Mouse (Mus musculus) layer of hippocampus, adult 11-12 months (tissue): ENCODE data around the gene Supt6.
"Not testable (repeated sequence)": the region's sequence is repeated elsewhere in the genome, so short reads cannot be mapped to it uniquely, and the experiment has no call there.

Experiments
- DNase-seq: peaks from one replicate; pipeline ENCODE4 v3.0.0; 2022; ENCODE audit warnings: low spot score

Gene Supt6

DNA sequence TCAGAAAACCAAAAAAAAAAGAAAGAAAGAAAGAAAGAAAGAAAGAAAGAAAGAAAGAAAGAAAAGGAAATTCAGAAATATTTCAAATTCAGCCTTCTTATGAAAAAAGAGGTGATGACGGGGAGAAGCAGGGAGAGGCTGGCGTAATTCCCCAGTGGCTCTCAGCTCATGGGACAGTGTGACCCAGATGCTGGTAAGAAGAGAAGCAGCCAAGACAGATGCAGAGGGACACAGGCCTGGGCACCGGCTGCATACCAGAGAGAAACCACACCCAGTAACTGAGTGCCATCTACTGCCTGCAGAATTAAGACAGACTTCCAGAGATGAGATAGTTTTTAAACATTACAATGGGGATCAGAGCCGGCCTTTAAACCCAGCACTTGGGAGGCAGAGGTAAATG lies 22.2 kb downstream of the Supt6 start:
- DNase-seq = no peak

DNA sequence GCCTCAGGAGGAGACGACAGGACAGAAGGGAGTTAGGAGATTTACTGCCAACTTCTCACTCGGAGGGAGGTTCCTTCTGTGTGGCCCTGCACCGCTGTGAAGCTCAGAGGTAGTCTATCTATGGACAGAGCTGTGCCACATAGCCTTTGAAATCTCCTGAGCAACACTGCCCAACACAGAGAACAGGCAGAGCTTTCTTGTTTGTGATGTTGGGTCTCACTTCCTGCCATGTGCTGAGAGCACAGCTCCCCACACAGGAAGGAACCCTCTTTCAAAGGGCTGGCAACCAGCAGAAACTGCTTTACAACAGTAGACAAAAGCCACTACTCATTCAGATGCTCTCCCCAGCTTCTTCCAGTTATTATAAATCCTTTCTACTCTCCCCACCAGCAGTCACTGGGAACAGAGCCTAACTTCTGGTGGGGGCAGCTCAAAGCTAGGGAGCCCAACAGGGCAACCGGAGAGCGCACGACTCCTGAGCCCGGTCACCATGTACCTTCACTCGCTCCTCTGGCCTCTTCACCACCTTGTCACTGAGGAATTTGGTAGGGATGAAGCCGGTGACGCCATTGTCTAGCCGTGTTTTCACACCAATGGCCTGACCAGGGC lies 30.0 kb downstream of the Supt6 start:
- DNase-seq = no peak

DNA sequence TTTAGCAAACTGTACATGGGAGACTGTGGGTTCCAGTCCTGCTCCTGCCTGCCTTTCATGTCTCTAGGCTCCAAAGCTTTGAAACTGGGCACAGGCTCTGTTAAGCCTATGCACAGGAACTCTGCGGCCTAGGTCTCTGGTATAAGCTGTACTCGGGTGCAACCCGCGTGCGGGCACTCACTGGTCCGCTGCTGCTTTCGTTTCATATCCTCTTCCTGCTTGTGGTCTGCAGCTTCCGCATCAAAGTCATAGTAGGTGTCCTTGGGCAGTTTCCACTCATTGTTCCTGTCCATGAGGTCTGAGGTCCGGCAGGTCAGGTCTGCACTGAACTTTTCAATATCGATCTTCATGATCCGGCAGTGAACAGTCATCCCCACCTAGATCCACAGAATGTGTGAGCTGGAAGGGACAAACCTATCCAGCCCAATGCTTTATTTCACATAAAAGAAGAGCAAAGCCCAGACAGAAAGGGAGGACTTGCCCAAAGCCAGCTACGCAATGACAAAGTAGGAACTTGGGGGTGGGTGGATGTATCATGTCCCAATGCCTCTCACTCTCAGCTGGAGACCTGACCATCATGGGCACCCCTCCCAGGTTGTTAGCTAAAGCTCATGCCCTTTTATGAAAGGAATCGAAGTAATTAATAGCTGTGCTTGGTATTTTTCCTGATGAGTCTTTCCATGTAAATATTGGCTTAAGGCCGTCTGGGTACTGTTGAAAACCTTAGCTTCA lies 32.5 kb downstream of the Supt6 start:
- no peak for DNase-seq

DNA sequence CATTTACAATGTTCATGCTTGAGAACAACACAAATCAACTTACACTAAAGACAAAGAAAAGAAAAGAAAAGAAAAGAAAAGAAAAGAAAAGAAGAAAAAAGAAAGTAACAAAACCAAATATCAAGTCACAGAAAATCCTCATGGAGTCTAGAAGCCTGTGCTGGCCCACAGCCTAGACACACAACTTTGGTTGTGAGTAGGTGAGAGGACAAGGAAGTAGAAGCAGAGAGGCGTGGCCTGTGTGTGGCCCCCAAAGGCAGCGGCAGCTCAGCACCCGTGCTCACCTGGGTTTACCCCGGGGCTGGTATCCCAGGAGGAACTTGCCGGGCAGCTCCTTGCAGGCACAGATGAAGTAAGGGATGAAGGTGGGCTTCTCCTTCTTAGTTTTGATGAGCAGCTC lies 34.3 kb downstream of the Supt6 start:
- no peak for DNase-seq

DNA sequence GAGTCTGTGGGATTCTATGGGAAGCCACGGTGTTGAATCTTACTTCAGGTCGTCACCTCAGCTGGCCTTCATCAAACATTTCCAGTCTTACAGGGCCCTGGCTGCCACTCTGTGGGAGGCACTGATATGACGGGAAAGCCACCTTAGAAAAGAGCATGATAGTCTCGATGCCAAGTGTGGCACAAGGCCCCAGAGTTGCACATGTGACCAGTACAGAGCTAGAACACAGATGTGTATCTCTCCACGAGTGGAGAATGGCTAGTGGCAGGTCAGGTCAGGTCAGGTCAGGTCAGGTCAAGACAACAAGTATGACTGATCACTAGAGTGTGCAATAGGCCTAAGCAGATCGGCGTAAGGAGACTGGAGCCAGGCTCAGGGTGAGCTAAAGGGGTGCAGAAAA lies 35.2 kb downstream of the Supt6 start:
- no peak for DNase-seq

DNA sequence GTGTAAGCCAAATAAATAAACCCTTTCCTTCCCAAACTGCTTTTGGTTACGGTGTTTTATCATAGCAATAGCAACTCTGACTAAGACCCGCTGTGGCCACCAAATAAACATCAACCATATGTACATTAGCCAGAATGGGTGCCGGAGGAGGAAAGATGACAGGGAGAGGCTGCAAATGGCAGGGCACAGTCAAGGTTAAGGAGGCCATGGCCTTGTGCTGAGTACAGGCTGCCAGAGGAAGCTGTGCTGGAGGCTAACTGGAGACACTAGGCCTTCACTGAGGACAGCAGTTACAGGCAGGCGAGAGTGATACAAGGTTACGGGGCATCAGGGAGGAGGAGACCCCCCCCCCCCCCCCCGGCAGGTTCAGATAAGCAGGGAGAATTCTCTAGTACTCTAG lies 35.9 kb downstream of the Supt6 start:
- DNase-seq = no peak

DNA sequence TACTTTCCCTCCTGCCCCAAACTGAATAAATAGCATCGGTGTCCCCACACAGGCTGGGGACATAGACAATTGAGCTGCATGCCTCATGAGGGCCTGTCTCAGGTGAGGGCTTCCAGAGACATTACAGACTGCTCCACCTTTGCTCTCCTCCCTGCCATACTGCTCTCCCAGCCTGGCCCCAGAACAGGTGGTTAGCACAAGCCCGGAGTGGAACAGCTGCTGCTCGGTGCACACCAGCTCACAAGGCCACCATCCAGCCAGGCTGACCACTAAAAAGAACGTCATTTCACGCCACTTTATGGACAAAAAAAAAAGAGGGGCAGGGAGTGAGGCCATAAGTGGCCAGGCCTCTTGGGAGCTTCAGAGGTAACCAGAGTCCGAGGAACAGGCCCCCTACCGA lies 38.6 kb downstream of the Supt6 start:
- no peak for DNase-seq

DNA sequence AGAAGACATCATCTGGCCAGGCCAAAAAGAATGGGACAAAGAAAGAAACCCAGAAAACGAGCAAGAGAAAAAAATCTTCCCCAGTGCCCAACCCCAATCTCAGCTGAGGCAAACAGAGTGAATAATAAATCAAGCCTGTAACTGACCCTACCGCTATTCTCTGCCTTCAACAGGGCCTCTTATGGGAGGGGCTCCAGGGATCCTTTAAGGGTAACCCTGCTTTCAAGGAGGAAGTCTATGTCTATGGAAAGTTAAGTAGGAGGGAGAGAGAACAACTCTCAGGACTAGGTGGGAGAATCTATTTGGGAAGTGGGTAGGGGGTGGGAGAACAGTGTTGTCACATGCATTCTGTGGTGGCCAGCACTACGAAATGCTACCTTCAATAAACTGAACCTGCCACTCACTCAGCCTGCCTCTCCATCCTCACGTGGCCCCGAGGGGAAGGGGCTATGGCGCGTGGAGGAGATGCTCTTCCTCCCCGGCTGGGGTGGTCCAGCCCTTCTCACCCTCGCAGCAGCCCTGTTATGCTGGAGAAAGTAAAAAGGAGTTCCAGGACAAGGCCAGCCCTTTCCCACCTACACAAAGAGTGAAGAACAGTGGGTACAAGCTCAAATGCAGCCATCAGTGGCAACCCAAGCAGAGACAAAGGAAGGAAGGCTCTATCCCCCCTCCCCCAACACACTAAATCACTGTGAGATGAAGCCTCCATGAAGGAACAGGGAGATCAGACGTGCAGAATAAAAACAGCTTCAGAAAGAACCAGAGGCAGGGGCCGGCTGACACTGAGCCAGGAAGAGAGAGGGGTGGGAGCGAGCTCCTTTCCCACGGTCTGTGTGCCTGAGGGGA lies 40.2 kb downstream of the Supt6 start:
- DNase-seq = no peak

DNA sequence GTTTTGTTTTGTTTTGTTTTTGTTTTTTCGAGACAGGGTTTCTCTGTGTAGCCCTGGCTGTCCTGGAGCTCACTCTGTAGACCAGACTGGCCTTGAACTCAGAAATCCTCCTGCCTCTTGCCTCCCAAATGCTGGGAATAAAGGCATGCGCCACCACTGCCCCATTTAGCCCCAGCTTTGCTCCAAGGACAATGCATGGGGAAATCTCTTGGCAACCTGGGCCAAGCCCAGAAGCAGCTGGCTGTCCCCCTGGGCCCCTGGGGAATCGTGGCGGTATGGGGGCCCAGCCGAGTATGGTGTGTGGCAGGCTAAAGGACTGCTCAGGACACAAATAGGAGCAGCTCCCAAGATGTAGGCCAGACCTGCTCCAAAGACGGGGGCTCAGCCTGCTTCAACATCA lies 41.5 kb downstream of the Supt6 start:
- DNase-seq = no peak

DNA sequence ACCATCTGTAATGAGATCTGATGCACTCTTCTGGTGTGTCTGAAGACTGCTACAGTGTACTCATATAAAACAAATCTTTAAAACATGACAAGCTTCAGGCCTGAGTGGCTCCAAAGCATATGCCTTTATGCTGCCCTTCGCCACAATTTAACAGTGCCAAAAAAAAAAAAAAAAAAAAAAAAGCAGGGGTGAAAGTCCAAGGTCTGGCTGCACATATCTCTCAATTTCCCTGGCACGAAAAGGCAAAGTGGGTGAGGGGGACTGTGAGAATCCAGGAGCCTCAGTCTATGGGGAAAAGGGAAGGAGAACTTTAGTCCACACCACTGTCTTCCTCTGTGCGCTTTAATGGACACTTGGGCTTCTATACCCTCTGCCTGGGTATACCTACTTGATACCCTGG lies 43.4 kb downstream of the Supt6 start:
- no peak for DNase-seq

DNA sequence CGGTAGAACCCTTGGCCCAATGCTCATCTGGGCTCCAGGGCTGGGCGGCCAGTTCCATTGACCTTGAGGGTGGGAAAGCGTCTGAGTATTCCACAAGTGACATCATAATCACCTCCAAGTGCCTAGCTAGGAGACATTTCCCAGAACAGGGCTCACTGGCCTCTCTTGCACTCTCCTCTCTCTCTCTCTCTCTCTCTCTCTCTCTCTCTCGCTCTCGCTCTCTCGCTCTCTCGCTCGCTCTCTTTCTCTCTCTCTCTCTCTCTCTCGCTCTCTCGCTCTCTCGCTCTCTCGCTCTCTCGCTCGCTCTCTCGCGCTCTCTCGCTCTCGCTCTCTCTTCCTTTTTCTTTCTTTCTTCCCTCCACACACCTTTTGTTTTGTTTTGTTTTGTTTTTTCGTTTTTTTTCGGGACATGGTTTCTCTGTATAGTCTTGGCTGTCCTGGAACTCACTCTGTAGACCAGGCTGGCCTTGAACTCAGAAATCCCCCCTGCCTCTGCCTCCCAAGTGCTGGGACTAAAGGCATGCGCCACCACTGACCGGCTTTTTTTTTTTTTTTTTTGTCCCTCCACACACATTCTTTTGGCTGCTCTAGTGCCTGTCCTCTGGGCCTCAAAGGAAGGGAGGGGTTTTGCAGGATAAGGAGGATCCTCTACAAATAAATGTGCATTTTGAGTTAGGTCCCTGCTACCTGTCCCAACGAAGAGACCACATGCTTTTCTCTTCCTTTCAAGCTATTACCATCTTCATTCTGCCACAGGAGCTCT lies 50.5 kb downstream of the Supt6 start:
- no peak for DNase-seq

DNA sequence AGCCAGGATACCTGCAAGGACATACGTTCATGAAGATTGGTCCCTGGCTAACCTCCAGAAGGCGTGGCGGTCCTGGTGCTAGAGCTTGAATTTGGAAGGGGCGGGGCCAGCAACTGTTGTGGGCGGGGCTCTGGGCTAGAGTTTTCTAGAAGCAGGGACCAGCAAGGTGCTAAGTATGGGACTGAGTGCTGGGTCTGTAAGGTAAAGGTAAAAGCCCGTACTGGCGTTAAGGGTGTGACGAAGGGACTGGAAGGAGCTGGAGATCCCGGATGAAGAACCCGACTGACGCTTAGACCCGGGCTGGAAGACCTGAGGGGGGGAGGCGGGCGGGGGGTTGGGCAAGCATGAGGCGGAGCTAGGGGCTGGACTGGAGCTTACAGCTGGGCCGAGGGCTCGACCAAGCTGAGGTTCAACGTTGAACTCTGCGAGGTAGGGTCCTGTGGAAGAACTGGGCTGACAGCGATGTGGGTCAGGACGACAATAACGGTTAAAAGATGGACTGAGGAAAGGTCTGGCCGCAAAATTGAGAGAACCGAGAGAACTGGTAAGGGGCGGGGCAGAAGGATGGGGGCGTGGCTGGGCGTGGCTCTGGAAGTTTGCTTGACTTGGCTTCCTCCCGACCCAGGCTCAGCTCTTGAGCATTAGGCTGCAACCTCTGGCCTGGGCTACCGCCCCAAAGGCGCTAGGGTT lies 51.2 kb downstream of the Supt6 start:
- no peak for DNase-seq

DNA sequence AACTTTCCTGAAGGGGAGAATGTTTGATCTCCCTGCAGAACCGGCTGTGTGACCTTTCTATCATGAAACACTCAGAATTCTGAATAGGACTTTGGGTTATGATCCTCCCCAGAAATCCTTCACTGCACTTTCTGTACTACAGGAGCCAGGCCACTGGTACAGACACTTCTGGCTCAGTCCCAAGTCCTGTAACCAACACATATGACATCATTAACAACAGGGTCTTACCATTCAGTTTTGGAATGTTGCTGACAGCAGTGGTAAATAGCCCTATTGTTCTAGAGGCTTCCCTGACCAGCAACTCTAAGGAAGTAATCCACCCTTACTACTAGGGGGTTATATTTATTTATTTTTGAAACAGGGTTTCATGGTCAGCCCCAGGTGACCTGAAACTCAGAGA lies 52.7 kb downstream of the Supt6 start, which contains the start of gene Proca1:
Proca1 (plus strand) TSS at position 280 of the 400 bp plus-strand sequence.
- no peak for DNase-seq

DNA sequence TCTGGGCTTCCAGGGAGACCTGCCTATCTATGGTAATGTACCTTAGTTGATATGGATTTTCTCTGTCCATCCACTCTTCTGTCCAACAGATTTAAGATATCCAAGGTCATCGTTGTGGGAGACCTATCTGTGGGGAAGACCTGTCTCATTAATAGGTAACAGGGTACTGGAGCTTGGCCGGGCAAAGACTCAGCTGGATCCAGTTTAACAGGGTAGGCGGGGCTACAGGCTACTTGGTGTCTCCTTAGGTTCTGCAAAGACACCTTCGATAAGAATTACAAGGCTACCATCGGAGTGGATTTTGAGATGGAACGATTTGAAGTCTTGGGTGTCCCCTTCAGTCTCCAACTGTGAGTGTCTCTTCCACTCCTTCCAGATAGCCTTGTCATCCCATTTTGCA lies 55.7 kb downstream of the Supt6 start:
- DNase-seq = no peak

DNA sequence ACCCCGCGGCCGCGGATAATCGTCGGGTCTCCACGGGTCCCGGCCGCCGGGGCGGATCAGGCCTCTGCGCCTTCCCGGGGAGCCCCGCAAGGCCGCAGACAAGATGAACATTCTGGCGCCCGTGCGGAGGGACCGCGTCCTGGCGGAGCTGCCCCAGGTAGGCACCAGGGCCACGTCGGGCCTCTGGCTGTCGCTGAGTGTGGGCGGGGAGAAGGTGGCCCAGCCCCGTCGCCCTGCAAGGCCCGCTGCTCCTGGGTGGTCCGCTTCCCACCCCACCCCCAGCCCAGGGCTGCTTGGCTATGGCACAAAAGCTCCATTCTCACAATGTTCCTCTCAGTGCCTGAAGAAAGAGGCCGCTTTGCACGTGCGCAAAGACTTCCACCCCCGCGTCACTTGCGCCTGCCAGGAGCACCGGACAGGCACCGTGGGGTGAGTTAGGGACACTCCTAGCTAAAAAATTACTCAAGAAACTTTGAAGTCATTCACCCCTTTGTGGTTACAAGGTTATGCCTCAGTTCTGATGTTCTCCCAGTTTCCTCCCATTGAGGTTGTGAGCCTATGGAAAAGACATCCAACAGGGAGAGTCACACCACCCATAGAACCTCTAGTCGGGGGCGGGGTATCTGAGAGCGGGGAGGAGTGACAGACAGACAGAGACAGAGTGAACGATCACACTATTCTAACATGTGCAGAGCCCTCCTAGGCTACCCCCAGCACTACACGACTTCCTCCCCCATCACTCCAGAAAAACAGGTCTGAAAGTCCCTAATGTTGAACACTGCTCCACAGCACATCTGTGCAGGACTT lies 56.4 kb downstream of the Supt6 start:
- DNase-seq = peak; percentile 68

DNA sequence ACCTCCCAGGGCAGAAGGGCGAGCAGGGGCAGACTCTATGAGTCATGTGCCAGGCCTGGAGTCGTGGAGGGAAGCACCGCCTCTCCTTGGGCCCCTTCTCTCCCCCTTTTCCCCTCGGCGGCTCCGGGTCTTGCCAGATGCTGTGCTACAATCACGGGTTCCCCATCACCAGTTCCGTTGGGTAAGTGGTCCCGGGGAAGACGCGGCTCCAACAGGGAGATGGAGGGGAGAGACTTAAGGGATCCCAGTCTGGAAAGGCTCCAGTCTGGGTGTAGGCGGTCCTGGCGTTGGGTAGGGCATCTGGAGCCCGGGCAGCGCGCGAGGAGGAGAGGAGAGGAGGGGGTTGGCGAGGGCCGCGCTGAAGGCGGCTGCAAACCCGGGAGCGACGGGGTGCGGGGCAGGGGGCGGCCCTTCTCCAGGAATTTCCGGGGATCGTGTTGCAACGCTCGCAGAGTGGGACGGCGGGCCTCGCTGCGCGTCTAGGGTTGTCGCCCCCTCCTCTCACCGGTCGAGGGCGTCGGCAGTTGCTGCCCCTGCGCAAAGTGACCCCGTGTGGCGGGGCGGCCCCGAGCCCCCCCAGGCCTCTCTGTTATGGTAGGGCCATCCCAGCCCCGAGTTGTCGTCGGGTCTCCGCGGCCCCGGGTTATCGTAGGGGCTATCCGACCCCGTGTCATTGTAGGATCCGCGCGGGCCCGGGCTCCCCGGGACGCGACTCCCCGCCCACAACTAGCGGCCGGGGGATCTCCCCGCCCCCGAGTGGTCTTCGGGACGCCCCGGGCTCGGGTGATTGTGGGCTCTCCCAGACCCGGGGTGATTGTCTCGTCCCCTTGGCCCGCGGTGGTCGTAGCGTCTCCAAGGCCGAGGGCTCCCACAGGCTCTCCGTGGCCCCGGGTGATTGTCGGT lies 57.2 kb downstream of the Supt6 start, which contains the start of gene Rab34:
Rab34 (plus strand) TSS at position 100 of the 903 bp plus-strand sequence.
- peak; percentile 71 for DNase-seq

DNA sequence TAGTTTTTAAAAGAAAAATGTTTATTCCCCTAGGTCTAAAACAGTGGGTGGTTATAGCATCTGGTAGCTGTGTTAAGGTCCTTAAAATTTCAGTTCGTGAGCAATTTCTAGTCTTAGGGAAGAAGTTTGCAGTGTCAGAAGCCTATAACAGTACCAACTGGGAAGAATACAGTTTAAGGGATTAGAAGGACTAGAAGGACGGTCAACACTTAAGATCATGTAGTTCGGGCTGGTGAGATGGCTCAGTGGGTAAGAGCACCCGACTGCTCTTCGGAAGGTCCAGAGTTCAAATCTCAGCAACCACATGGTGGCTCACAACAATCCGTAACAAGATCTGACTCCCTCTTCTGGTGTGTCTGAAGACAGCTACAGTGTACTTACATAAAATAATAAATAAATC lies 61.1 kb downstream of the Supt6 start:
- DNase-seq = not testable (repeated sequence)

DNA sequence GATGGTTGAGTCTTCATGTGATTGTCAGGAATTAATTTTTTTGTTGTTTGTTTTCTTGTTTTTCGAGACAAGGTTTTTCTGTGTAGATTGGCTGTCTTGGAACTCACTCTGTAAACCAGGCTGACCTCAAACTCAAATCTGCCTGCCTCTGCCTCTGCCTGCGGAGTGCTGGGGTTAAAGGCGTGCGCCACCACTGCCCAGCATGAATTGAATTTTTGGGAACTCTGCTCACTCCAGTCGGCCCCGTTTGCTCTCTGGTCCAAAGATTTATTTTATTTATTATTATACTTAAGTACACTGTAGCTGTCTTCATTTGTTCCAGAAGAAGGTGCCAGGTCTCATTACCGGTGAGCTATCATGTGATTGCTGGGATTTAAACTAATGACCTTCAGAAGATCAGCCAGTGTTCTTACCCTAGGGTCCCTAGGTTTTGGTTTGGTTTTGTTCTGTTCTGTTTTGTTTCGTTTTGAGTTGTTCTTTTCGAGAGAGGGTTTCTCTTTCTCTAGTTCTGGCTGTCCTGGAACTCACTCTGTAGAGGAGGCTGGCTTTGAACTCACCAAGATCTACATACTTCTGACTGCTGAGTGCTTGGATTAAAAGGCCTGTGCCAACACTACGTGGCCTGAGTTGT lies 61.8 kb downstream of the Supt6 start:
- no peak for DNase-seq
